Mouse (Mus musculus): ENCODE data around the gene Gprc5d.

Gene Gprc5d

GRCm38 (mm10) chr6:135145976-135146375, 27.9 kb upstream of the Gprc5d start:
- no peaks in the 10 kb centered on the region for H3K27me3 ChIP-seq (ENCODE audit: control insufficient read depth, insufficient read depth, low read length, poor library complexity, severe bottlenecking)
- DNase-seq (ENCODE audit: low read depth, low spot score): no peak

GRCm38 (mm10) chr6:135144516-135144915, 26.4 kb upstream of the Gprc5d start:
- Histone ChIP-seq H3K27me3 (ENCODE audit: control insufficient read depth, insufficient read depth, low read length, poor library complexity, severe bottlenecking) (no peaks in the 10 kb centered on the region), H3K36me3 (ENCODE audit: control insufficient read depth, insufficient read depth, low read length, poor library complexity, severe bottlenecking) (no peaks in the 10 kb centered on the region)
- DNase-seq (ENCODE audit: low read depth, low spot score): peak; percentile 40

More at GRCm38 (mm10) chr6:135145976-135146375, 27.9 kb upstream of the Gprc5d start:
- no peaks in the 10 kb centered on the region for H3K36me3 ChIP-seq (ENCODE audit: control insufficient read depth, insufficient read depth, low read length, poor library complexity, severe bottlenecking)

GRCm38 (mm10) chr6:135143151-135143550, 25.1 kb upstream of the Gprc5d start:
- DNase-seq (ENCODE audit: low read depth, low spot score): no peak
- no peaks in the 10 kb centered on the region for H3K36me3 ChIP-seq (ENCODE audit: control insufficient read depth, insufficient read depth, low read length, poor library complexity, severe bottlenecking)
- no peaks in the 10 kb centered on the region for H3K27me3 ChIP-seq (ENCODE audit: control insufficient read depth, insufficient read depth, low read length, poor library complexity, severe bottlenecking)

GRCm38 (mm10) chr6:135141451-135142147, 23.5 kb upstream of the Gprc5d start:
- no peak for DNase-seq (ENCODE audit: low read depth, low spot score)
- H3K36me3 ChIP-seq (ENCODE audit: control insufficient read depth, insufficient read depth, low read length, poor library complexity, severe bottlenecking): no peaks in the 10 kb centered on the region
- H3K27me3 ChIP-seq (ENCODE audit: control insufficient read depth, insufficient read depth, low read length, poor library complexity, severe bottlenecking): no peaks in the 10 kb centered on the region

GRCm38 (mm10) chr6:135138746-135139145, 20.7 kb upstream of the Gprc5d start:
- Histone ChIP-seq H3K36me3 (ENCODE audit: control insufficient read depth, insufficient read depth, low read length, poor library complexity, severe bottlenecking) (no peaks in the 10 kb centered on the region), H3K27me3 (ENCODE audit: control insufficient read depth, insufficient read depth, low read length, poor library complexity, severe bottlenecking) (no peaks in the 10 kb centered on the region)
- no peak for DNase-seq (ENCODE audit: low read depth, low spot score)

GRCm38 (mm10) chr6:135138207-135138606, 20.1 kb upstream of the Gprc5d start:
- Histone ChIP-seq H3K36me3 (ENCODE audit: control insufficient read depth, insufficient read depth, low read length, poor library complexity, severe bottlenecking) (no peaks in the 10 kb centered on the region), H3K27me3 (ENCODE audit: control insufficient read depth, insufficient read depth, low read length, poor library complexity, severe bottlenecking) (no peaks in the 10 kb centered on the region)
- no peak for DNase-seq (ENCODE audit: low read depth, low spot score)

- no peak for DNase-seq (ENCODE audit: low read depth, low spot score)
- no peaks in the 10 kb centered on the region for H3K27me3 ChIP-seq (ENCODE audit: control insufficient read depth, insufficient read depth, low read length, poor library complexity, severe bottlenecking)
- H3K36me3 ChIP-seq (ENCODE audit: control insufficient read depth, insufficient read depth, low read length, poor library complexity, severe bottlenecking): no peaks in the 10 kb centered on the region
These were observed 19.7 kb upstream of the Gprc5d start for GRCm38 (mm10) chr6:135137736-135138135.

GRCm38 (mm10) chr6:135136439-135137161, 18.5 kb upstream of the Gprc5d start:
- H3K27me3 ChIP-seq (ENCODE audit: control insufficient read depth, insufficient read depth, low read length, poor library complexity, severe bottlenecking): no peaks in the 10 kb centered on the region
- DNase-seq (ENCODE audit: low read depth, low spot score): no peak
- no peaks in the 10 kb centered on the region for H3K36me3 ChIP-seq (ENCODE audit: control insufficient read depth, insufficient read depth, low read length, poor library complexity, severe bottlenecking)

GRCm38 (mm10) chr6:135135735-135136134, 17.7 kb upstream of the Gprc5d start:
- H3K36me3 ChIP-seq (ENCODE audit: control insufficient read depth, insufficient read depth, low read length, poor library complexity, severe bottlenecking): no peaks in the 10 kb centered on the region
- H3K27me3 ChIP-seq (ENCODE audit: control insufficient read depth, insufficient read depth, low read length, poor library complexity, severe bottlenecking): no peaks in the 10 kb centered on the region
- no peak for DNase-seq (ENCODE audit: low read depth, low spot score)

GRCm38 (mm10) chr6:135133486-135133885, 15.4 kb upstream of the Gprc5d start:
- H3K27me3 ChIP-seq (ENCODE audit: control insufficient read depth, insufficient read depth, low read length, poor library complexity, severe bottlenecking): no peaks in the 10 kb centered on the region
- no peaks in the 10 kb centered on the region for H3K36me3 ChIP-seq (ENCODE audit: control insufficient read depth, insufficient read depth, low read length, poor library complexity, severe bottlenecking)
- DNase-seq (ENCODE audit: low read depth, low spot score): no peak

GRCm38 (mm10) chr6:135133086-135133485, 15.0 kb upstream of the Gprc5d start:
- Histone ChIP-seq H3K36me3 (ENCODE audit: control insufficient read depth, insufficient read depth, low read length, poor library complexity, severe bottlenecking) (no peaks in the 10 kb centered on the region), H3K27me3 (ENCODE audit: control insufficient read depth, insufficient read depth, low read length, poor library complexity, severe bottlenecking) (no peaks in the 10 kb centered on the region)
- no peak for DNase-seq (ENCODE audit: low read depth, low spot score)

GRCm38 (mm10) chr6:135124755-135125380, 6.8 kb upstream of the Gprc5d start:
- no peak for DNase-seq (ENCODE audit: low read depth, low spot score)
- Histone ChIP-seq H3K27me3 (ENCODE audit: control insufficient read depth, insufficient read depth, low read length, poor library complexity, severe bottlenecking) (no peaks in the 10 kb centered on the region), H3K36me3 (ENCODE audit: control insufficient read depth, insufficient read depth, low read length, poor library complexity, severe bottlenecking) (no peaks in the 10 kb centered on the region)

- Histone ChIP-seq H3K36me3 (ENCODE audit: control insufficient read depth, insufficient read depth, low read length, poor library complexity, severe bottlenecking) (no peaks in the 10 kb centered on the region), H3K27me3 (ENCODE audit: control insufficient read depth, insufficient read depth, low read length, poor library complexity, severe bottlenecking) (no peaks in the 10 kb centered on the region)
- no peak for DNase-seq (ENCODE audit: low read depth, low spot score)
These were observed 1.6 kb downstream of the Gprc5d start for GRCm38 (mm10) chr6:135116479-135116878.

- no peak for DNase-seq (ENCODE audit: low read depth, low spot score)
- Histone ChIP-seq H3K36me3 (ENCODE audit: control insufficient read depth, insufficient read depth, low read length, poor library complexity, severe bottlenecking) (no peaks in the 10 kb centered on the region), H3K27me3 (ENCODE audit: control insufficient read depth, insufficient read depth, low read length, poor library complexity, severe bottlenecking) (no peaks in the 10 kb centered on the region)
These were observed 5.0 kb downstream of the Gprc5d start for GRCm38 (mm10) chr6:135113114-135113436.

- no peak for DNase-seq (ENCODE audit: low read depth, low spot score)
- no peaks in the 10 kb centered on the region for H3K36me3 ChIP-seq (ENCODE audit: control insufficient read depth, insufficient read depth, low read length, poor library complexity, severe bottlenecking)
These were observed 5.5 kb downstream of the Gprc5d start for GRCm38 (mm10) chr6:135112411-135113113.

More at GRCm38 (mm10) chr6:135112411-135113113, 5.5 kb downstream of the Gprc5d start:
- H3K27me3 ChIP-seq (ENCODE audit: control insufficient read depth, insufficient read depth, low read length, poor library complexity, severe bottlenecking): no peaks in the 10 kb centered on the region

Data from splenic B cell, adult 2 months (primary cell).